Mouse (Mus musculus): ENCODE measurements at regions not wholly inside any gene's neighbourhood (a gene's known extent, or its start where the extent isn't known, plus 50 kb on each side); places are given as distances from the start of the nearest gene placed in this dataset.

DNA sequence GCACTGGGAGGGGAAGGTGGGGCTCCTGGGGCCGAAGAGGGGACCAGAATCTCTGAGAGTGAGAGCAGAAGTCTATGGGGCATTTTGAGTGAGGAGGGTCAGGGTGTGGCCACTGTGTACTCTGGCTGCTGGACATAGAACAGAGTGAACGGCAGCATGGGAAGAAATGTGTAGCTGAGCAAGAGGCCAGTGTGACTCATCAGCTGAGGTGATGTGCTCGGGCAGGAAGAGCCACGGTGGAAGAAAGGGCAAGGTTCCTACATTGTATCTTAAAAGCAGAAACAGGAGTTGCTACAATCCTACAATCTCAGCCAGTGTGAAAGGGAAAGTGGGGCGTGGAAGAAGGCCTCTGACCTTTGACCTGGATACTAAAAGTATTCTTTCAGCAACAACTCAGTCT, 133.8 kb upstream of the Dyrk2 start:
- H3K36me3 ChIP-seq (ENCODE audit: control insufficient read depth, insufficient read depth, low read length), result no peaks in the 10 kb centered on the region
- H3K9ac ChIP-seq (replicated peaks; ENCODE audit: low read depth, low read length), result no peak overlapping the region
- H3K4me3 ChIP-seq (ENCODE audit: low read depth, low read length), result no peak overlapping the region
- no peak overlapping the region for H3K27ac ChIP-seq (ENCODE audit: low read length)
- H3K27me3 ChIP-seq (ENCODE audit: control insufficient read depth, insufficient read depth, low read length), result no peaks in the 10 kb centered on the region
- no peak for ATAC-seq (ENCODE audit: insufficient number of reproducible peaks, insufficient read depth, low FRiP score, low read depth)
- no peaks in the 10 kb centered on the region for H3K4me1 ChIP-seq (ENCODE audit: control insufficient read depth, insufficient read depth, low read length)
- WGBS, result 57% methylated on average over 5 of the region's 5 CpGs
- H3K9me3 ChIP-seq (ENCODE audit: control insufficient read depth, low read depth, low read length), result no peaks in the 10 kb centered on the region
- no peak overlapping the region for H3K4me2 ChIP-seq (replicated peaks; ENCODE audit: low read depth, low read length)

DNA sequence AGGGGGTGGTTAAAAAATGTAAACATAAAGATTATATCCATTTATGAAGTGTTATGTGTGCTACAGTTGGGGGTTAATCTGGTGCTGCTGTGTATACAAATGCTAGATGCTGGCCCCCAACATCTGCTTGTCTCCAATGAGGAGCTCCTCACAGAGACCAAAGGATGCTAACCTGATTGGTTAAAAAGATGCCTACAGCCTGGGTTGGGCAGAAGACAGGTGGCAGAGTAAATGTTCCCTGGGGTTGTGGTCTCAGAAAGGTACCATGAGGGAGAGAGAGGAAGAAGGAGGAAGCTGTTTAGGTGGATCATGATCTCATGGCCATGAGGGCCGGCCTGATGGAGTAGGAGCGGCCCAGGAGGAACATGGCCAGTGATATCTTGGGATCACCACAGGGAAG, 133.0 kb upstream of the Dyrk2 start:
- H3K36me3 ChIP-seq (ENCODE audit: control insufficient read depth, insufficient read depth, low read length), result no peaks in the 10 kb centered on the region
- WGBS, result 91% methylated on average over 2 of the region's 2 CpGs
- no peaks in the 10 kb centered on the region for H3K27me3 ChIP-seq (ENCODE audit: control insufficient read depth, insufficient read depth, low read length)
- H3K27ac ChIP-seq (ENCODE audit: low read length), result no peak overlapping the region
- no peak overlapping the region for H3K9ac ChIP-seq (replicated peaks; ENCODE audit: low read depth, low read length)
- ATAC-seq (ENCODE audit: insufficient number of reproducible peaks, insufficient read depth, low FRiP score, low read depth), result no peak
- no peaks in the 10 kb centered on the region for H3K9me3 ChIP-seq (ENCODE audit: control insufficient read depth, low read depth, low read length)
- H3K4me1 ChIP-seq (ENCODE audit: control insufficient read depth, insufficient read depth, low read length), result no peaks in the 10 kb centered on the region
- H3K4me3 ChIP-seq (ENCODE audit: low read depth, low read length), result no peak overlapping the region
- no peak overlapping the region for H3K4me2 ChIP-seq (replicated peaks; ENCODE audit: low read depth, low read length)

DNA sequence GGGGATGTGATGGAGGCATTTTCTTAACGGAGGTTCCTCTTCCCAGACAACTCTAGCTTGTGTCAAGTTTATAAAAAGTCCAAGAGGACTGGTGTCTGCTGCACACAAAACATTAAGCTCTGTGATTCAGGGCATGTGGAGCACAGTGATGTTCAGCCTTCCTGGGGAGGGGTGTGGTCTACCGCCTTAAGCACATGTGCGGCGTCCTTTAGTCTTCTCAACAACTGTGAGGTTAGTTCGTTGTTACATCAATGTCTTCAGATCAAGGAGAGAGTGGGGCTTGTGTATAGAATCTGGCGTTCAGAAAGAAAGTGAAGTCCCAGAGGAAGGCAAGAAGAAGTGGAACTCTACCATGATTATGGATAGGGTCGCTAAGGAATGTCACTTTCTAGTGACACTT, 131.9 kb upstream of the Dyrk2 start:
- 86% methylated on average over 7 of the region's 7 CpGs for WGBS
- no peak overlapping the region for H3K4me2 ChIP-seq (replicated peaks; ENCODE audit: low read depth, low read length)
- no peaks in the 10 kb centered on the region for H3K4me1 ChIP-seq (ENCODE audit: control insufficient read depth, insufficient read depth, low read length)
- H3K27ac ChIP-seq (ENCODE audit: low read length), result no peak overlapping the region
- H3K9me3 ChIP-seq (ENCODE audit: control insufficient read depth, low read depth, low read length), result no peaks in the 10 kb centered on the region
- no peak overlapping the region for H3K9ac ChIP-seq (replicated peaks; ENCODE audit: low read depth, low read length)
- no peak for ATAC-seq (ENCODE audit: insufficient number of reproducible peaks, insufficient read depth, low FRiP score, low read depth)
- H3K27me3 ChIP-seq (ENCODE audit: control insufficient read depth, insufficient read depth, low read length), result no peaks in the 10 kb centered on the region
- H3K36me3 ChIP-seq (ENCODE audit: control insufficient read depth, insufficient read depth, low read length), result no peaks in the 10 kb centered on the region
- no peak overlapping the region for H3K4me3 ChIP-seq (ENCODE audit: low read depth, low read length)

DNA sequence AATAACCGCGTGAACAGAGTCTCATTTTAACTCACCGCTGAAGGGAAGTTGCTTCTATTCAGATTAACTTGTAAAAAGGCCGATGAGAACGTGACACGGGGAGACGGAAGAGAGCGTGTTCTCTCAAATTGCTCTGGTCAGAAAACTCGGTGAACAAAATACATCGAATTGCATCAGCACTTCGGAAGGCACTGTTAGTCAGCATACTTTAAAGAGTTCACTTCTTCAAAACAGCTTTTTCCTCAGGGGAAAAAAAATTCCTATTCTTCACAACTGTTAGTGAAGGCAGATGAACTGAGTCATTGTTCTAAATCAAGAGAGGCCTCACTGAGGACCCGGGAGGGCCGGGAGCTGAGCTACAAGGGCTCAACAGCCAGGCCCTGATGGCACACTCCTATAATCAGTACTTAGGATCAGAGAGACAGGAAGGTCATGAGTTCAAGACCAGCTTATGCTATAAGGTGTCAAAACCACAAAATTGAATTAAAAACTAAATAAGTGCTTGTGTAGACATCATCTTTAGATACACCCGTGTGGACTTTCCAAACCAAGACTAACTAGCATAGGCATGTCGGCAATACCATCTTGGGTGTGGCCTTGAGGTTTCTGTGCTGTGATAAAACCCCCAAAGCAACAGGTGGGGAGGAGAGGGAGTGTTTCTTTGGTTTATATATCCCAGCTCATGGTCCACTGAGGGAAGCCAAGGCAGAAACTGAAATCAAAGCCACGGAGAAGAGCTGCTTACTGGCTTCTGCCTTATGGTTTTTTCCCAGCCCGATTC, 131.2 kb upstream of the Dyrk2 start:
- no peaks in the 10 kb centered on the region for H3K9me3 ChIP-seq (ENCODE audit: control insufficient read depth, low read depth, low read length)
- no peak overlapping the region for H3K27ac ChIP-seq (ENCODE audit: low read length)
- WGBS, result 86% methylated on average over 17 of the region's 17 CpGs
- H3K27me3 ChIP-seq (ENCODE audit: control insufficient read depth, insufficient read depth, low read length), result no peaks in the 10 kb centered on the region
- no peaks in the 10 kb centered on the region for H3K4me1 ChIP-seq (ENCODE audit: control insufficient read depth, insufficient read depth, low read length)
- no peak overlapping the region for H3K4me3 ChIP-seq (ENCODE audit: low read depth, low read length)
- H3K4me2 ChIP-seq (replicated peaks; ENCODE audit: low read depth, low read length), result no peak overlapping the region
- no peaks in the 10 kb centered on the region for H3K36me3 ChIP-seq (ENCODE audit: control insufficient read depth, insufficient read depth, low read length)
- no peak overlapping the region for H3K9ac ChIP-seq (replicated peaks; ENCODE audit: low read depth, low read length)
- ATAC-seq (ENCODE audit: insufficient number of reproducible peaks, insufficient read depth, low FRiP score, low read depth), result no peak

DNA sequence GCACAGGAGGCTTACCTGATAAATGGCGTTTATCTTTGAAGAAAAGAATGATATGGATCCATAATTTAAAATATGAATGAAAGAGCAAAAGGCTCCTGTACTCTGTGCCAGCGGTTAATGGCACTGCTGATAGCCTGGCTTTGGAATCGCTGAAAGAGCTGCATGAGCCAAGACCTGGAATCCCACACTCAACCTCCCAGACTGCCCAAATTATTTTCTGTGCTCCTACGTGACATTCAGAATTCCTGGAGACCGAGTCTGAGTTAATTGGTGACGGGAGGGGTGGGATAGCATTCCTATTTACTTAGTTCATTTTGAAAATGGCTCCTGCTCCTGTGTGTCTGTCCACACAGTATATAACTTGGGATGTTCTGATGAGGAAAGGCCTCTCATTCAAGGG, 129.0 kb upstream of the Dyrk2 start:
- H3K4me3 ChIP-seq (ENCODE audit: low read depth, low read length), result no peak overlapping the region
- no peaks in the 10 kb centered on the region for H3K27me3 ChIP-seq (ENCODE audit: control insufficient read depth, insufficient read depth, low read length)
- H3K36me3 ChIP-seq (ENCODE audit: control insufficient read depth, insufficient read depth, low read length), result no peaks in the 10 kb centered on the region
- no peaks in the 10 kb centered on the region for H3K9me3 ChIP-seq (ENCODE audit: control insufficient read depth, low read depth, low read length)
- H3K4me2 ChIP-seq (replicated peaks; ENCODE audit: low read depth, low read length), result no peak overlapping the region
- no peak for ATAC-seq (ENCODE audit: insufficient number of reproducible peaks, insufficient read depth, low FRiP score, low read depth)
- no peak overlapping the region for H3K27ac ChIP-seq (ENCODE audit: low read length)
- H3K9ac ChIP-seq (replicated peaks; ENCODE audit: low read depth, low read length), result no peak overlapping the region
- H3K4me1 ChIP-seq (ENCODE audit: control insufficient read depth, insufficient read depth, low read length), result no peaks in the 10 kb centered on the region
- 68% methylated on average over 6 of the region's 6 CpGs for WGBS

DNA sequence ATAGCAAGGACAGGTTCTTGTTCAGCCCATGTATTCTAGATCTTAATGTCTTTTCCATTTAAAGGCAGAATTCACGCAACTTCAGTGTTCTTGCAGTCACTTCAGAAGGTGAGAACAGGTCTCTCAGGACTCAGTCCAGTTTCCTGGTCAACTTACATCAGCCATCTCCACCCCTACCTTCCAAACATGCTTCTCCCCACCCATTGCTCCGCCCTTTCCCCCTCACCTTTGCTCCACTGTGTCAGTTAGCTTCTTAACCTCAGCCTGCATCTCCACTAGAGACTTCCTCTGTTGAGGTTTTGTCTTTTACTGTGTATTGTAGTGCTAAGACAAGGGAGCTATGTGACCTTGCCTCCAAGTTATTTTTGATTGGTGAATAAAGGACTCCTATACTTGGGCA, 127.0 kb upstream of the Dyrk2 start:
- WGBS, result 87% methylated on average over 2 of the region's 2 CpGs
- H3K9ac ChIP-seq (replicated peaks; ENCODE audit: low read depth, low read length), result no peak overlapping the region

DNA sequence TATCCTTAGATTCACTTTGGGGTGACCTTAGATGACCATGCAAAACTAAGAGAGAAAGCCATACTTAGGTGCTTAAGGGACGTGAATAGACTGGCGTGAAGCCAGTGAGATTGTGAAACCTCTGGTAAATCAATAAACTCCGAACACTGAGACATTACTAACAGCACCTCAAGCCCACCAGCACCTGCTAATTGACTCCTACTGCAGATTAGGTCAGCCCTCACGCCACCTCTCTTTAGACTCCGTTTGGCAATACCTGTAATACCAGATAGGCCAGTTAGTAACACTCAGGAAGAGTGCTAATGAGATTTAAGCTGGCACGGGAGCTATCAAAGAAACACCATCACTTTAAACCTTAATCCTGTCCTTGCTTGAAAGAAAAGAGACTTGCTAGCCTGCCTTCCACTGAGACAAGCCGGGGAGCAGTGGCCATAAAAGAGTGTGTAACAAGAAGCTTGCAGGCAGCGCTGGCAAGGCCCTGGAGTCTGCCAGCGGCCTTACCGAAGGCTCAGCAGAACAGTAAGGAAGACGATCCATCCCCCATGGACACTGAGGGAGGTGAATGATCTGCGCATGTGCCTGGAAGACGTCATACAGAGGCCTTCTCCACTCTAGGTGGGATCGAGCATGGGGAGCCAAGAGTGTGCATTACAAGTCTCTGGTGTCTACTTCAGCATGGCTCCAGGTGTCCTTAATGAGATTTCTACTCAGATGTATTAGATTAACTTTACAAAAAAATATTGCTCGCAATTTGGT, 124.0 kb upstream of the Dyrk2 start:
- no peaks in the 10 kb centered on the region for H3K27me3 ChIP-seq (ENCODE audit: control insufficient read depth, insufficient read depth, low read length)
- 57% methylated on average over 15 of the region's 15 CpGs for WGBS
- ATAC-seq (ENCODE audit: insufficient number of reproducible peaks, insufficient read depth, low FRiP score, low read depth), result no peak
- H3K4me1 ChIP-seq (ENCODE audit: control insufficient read depth, insufficient read depth, low read length), result no peaks in the 10 kb centered on the region
- no peak overlapping the region for H3K4me2 ChIP-seq (replicated peaks; ENCODE audit: low read depth, low read length)
- no peak overlapping the region for H3K4me3 ChIP-seq (ENCODE audit: low read depth, low read length)
- H3K36me3 ChIP-seq (ENCODE audit: control insufficient read depth, insufficient read depth, low read length), result no peaks in the 10 kb centered on the region
- H3K9me3 ChIP-seq (ENCODE audit: control insufficient read depth, low read depth, low read length), result no peaks in the 10 kb centered on the region
- H3K27ac ChIP-seq (ENCODE audit: low read length), result no peak overlapping the region
- no peak overlapping the region for H3K9ac ChIP-seq (replicated peaks; ENCODE audit: low read depth, low read length)

More for the DNA sequence above, 127.0 kb upstream of the Dyrk2 start:
- H3K27ac ChIP-seq (ENCODE audit: low read length), result no peak overlapping the region
- no peak overlapping the region for H3K4me2 ChIP-seq (replicated peaks; ENCODE audit: low read depth, low read length)
- H3K9me3 ChIP-seq (ENCODE audit: control insufficient read depth, low read depth, low read length), result no peaks in the 10 kb centered on the region
- no peaks in the 10 kb centered on the region for H3K4me1 ChIP-seq (ENCODE audit: control insufficient read depth, insufficient read depth, low read length)
- no peaks in the 10 kb centered on the region for H3K27me3 ChIP-seq (ENCODE audit: control insufficient read depth, insufficient read depth, low read length)
- no peak for ATAC-seq (ENCODE audit: insufficient number of reproducible peaks, insufficient read depth, low FRiP score, low read depth)
- no peaks in the 10 kb centered on the region for H3K36me3 ChIP-seq (ENCODE audit: control insufficient read depth, insufficient read depth, low read length)
- H3K4me3 ChIP-seq (ENCODE audit: low read depth, low read length), result no peak overlapping the region

DNA sequence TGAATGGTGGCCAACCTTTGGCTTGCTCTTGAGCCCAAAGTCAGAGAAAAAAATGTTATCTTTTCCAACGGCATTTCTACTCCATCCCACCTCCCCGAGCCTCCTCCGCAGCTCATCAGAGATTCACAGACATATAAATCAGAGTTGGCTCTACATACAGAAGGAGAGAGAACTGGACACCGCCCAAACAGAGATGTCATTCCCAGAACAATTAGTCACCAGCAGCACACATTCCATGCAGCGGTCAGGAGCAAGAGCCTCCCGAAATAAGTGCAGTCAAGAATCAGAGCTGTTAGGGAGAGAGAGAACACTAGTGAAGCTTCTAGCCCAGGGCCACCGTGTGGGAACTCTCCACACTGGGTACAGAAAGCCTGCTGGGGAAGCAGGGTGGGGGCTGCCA, 121.2 kb upstream of the Dyrk2 start:
- Histone ChIP-seq H3K9ac (replicated peaks; ENCODE audit: low read depth, low read length) (no peak overlapping the region), H3K4me2 (replicated peaks; ENCODE audit: low read depth, low read length) (no peak overlapping the region), H3K27ac (ENCODE audit: low read length) (no peak overlapping the region), H3K36me3 (ENCODE audit: control insufficient read depth, insufficient read depth, low read length) (no peaks in the 10 kb centered on the region), H3K27me3 (ENCODE audit: control insufficient read depth, insufficient read depth, low read length) (no peaks in the 10 kb centered on the region), H3K4me3 (ENCODE audit: low read depth, low read length) (no peak overlapping the region), H3K4me1 (ENCODE audit: control insufficient read depth, insufficient read depth, low read length) (no peaks in the 10 kb centered on the region), H3K9me3 (ENCODE audit: control insufficient read depth, low read depth, low read length) (no peaks in the 10 kb centered on the region)
- no peak for ATAC-seq (ENCODE audit: insufficient number of reproducible peaks, insufficient read depth, low FRiP score, low read depth)
- 51% methylated on average over 7 of the region's 7 CpGs for WGBS

Data from stomach, embryonic 14.5 days (tissue).